Mouse (Mus musculus): ENCODE data around the gene Gskip.

Gskip gene

DNA sequence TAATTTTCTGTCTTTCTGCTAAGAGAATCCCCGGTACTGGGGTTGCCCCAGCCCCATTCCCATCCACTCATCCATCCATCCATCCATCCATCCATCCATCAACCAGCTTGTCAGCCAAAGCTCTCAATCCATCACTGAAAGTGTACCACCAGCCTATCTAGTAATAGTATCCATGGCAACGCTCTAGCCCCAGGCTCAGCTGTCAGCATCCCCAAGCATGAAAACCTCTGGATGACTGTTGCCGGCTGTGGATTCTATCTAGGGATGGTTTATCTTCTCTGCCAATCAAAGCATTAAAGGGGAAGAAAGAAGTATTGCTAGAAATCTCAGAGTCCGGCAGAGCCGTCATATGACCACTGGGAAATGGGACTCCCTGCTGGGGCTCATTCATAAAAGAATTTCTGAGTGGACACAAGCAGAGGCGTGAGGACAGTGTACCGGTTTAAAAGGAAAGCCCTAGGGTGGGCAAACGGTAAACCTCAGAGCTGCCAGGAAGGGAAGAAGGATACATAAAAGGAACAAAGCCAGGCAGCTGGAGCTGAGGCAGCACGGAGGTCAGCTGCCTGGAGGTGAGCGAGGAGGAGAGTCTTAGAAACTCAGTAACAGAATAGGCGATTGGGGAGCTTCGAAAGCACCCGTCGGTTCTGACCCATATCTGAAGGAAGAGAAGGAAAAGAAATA, 37.0 kb downstream of the Gskip start:
- in situ Hi-C loops (cut with MboI) = no loop called here

- in situ Hi-C loops (cut with MboI) = no loop called here
These were observed 38.0 kb downstream of the Gskip start for GRCm38 (mm10) chr12:105722657-105723056.

DNA sequence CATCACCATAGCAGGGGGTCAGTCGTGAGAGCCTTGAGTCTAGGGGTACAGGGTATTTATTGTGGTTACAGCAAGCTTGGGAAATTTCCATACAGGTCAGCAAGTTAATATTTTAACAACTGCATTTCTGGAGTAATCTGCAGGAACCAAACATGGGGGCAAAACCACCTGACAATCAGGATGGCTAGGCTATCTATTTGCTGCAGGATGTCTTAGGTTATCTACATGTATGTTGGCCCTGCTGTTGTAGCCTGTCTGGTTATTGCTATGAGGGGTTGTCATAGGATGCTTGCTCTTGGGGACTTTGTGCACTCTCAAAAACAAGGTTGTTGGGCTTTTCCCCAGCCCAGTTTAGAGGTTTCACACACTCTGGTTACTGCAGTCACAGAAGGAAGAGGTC, 40.0 kb downstream of the Gskip start:
- in situ Hi-C loops (cut with MboI) = no loop called here

DNA sequence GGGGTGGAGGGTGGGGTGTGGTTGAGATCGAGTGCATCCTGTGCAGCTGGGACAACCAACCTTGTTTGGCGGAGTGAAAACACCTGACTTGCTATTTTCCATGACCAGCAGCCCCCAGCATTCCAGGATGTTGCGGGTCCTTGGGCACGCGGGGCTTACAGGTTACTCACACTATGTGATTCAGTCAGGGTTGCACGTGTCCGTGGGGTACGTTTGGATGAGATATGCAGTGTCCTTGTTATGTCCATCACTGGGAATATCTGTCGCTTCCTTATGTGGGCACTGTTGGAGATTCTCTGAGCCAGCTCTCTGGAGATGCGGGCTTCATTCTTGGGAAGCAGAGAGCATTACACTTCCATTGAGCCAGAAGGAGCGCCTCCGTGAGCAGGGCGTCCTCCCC, 41.1 kb downstream of the Gskip start:
- in situ Hi-C loops (cut with MboI) = no loop called here

- in situ Hi-C loops (cut with MboI) = no loop called here
These were observed 42.6 kb downstream of the Gskip start for GRCm38 (mm10) chr12:105727268-105727667.

DNA sequence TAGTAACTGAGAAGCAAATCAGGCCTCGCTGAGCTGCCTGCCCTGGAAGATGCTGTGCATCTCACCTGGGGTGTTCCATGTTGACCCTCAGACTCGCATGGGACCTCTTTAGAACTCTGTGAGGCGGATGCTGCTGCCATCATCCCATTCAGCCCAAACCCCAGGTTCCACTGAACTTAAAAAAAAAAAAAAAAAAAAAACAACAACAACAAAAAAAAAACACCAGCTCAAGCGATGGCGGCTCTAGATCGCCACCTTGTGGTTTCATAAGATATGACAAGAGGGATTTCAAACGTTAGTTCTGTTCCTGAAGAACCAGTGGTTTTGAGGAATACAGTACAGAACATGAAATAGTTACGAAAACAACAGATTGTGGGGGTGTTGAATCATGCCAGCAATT, 43.3 kb downstream of the Gskip start:
- in situ Hi-C loops (cut with MboI) = no loop called here

DNA sequence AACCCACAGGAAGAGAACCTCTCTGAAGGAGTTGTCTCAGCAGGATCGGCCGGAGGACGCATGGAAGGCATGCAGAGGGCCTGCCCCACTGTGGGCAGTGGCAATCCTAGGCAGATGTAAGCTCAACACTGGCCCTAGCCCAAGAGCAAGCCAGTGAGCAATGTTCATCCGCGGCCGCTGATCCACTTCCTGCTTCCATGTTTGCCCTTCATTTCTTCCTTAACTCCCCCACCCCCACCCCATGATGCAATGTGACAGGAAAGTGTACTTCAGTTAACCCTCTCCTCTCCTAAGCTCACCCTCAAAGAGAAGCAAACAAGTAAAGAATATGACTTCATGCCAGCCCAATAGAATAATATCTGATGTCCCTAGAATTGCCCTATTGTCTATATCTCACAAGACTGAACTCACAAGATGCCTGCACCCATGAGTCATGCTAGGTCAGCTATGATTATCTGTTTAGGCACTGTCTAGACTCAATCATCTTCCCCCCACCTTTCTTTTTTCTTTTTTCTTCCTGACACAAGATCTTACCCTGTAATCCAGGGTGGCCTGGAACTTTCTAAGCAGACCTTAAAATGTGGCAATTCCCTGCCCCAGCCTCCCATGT, 46.3 kb downstream of the Gskip start:
- in situ Hi-C loops (cut with MboI) = no loop called here

GRCm38 (mm10) chr12:105733370-105734159, 48.9 kb downstream of the Gskip start:
- in situ Hi-C loops (cut with MboI) = no loop called here

GRCm38 (mm10) chr12:105735226-105735888, 50.7 kb downstream of the Gskip start:
- in situ Hi-C loops (cut with MboI) = no loop called here

DNA sequence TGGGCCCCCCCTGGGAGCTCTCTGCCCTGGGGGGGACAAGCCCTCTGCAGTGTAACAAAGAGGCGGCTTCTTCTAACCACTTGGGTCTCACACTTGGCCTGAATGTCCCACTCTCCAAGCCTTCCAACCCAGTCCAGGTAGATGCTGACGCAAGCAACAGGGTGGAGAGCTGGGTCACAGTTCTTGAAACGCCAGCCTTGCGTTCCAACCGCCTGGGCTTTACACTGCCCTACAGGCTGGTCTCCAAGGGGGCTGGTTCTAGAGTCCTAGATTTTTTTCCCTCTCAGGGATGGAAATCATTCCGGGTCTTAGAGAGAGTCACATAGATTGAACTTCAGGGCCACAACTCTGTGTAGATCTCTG, 51.2 kb downstream of the Gskip start:
- in situ Hi-C loops (cut with MboI) = no loop called here

DNA sequence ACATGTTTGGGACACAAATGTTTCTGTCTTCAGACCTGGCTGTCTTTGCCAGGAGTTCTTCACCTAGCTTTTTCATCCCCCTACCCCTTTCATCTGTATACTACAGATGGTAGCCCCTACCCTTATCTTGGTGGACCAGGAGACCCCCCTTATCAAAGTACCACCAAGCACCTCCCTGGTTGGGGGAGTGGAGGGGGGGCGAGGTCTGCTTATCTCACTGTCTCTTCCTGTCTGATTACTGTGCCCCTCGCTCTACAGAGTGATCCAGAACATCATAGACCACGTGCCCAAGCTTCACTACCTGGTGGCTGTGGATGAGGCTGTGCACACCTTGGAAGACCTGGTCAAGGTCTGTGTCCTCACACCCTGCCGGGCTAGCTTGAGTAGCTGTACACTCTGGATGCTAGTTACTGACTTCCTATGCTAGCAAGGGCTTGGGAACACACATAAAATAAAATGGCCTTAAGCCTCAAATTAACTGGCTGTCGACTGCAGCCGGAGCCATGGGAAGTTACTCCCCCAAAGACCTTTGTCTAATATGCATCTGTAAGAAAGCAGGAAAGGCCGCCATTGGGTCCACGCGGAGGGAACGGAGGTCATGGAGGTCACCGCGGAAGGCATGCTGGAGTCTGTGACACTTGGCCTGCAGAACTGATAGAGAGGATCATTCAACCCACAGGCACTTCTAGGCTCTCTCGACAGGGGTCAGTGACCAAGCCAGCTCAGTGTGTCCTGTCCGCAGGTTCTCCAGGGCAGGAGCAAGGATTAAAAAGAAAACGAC, 53.9 kb downstream of the Gskip start:
- in situ Hi-C loops (cut with MboI) = no loop called here

- in situ Hi-C loops (cut with MboI) = no loop called here
These were observed 55.0 kb downstream of the Gskip start for GRCm38 (mm10) chr12:105739656-105740055.

DNA sequence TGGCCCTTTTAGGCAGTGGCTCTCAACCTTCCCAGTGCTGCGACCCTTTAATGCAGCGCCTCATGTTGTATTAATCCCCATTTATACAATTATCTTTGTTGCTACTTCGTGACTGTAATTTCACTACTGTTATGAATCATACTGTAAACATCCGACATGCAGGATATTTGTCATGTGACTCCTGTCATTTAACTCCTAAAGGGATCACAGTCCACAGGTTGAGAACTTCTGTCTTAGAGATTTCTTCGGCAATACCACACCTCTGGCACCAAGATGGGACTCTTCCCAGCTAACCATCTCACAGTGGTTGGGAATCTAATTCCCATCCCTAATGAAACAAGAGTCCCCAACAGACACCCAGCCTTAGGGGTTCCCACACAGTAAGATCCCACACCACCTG, 63.5 kb downstream of the Gskip start:
- in situ Hi-C loops (cut with MboI) = no loop called here

Measured in mature B cell (primary cell).